Mouse (Mus musculus) T-helper 17 cell (primary cell): ENCODE data around the gene Lpp.

Experiments
- in situ Hi-C, 2 experiments: fragments of 300-600 bp; cut with MboI, MseI; formaldehyde crosslinking; loops; 1 replicate in 1 of 2; 2 replicates in 1 of 2; pipeline ENCODE4 v1.15.1; 2025; ENCODE audit warnings: high pct_unique_total_duplicates in 2 of 2

Gene Lpp

DNA sequence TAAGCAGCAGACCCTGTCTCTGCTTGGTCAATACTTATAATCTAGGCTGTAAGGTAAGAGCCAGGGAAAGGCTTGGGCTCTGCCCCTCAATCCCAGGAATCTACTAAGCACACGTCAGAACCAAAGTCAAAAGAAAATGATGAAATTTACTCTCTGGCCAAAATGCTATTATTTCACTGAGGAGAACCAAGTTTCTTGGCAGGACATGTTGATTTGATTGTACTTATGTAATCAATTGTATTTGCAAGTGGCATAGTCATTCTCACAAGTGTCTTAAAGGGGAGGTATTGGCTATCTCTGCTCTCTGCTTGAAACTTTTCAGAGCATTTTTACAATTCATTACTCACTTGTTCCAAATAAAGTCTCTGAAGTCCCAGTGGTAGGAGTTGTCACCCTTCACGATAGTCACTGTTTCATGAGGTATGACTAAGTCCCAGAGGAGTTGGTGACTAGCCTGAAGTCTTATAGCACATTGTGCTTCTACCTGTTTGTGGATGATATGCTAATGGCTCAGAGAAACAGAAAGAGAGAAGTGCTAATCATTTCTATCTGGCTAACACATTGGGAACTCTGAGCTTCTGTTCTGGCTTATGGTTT, 435.0 kb downstream of the Lpp start:
- in situ Hi-C loops: loop anchor here in 1 of 2 experiments (5.0 kb wide), 1 partner anchor 414 kb away; no protein-coding TSS in a partner anchor

DNA sequence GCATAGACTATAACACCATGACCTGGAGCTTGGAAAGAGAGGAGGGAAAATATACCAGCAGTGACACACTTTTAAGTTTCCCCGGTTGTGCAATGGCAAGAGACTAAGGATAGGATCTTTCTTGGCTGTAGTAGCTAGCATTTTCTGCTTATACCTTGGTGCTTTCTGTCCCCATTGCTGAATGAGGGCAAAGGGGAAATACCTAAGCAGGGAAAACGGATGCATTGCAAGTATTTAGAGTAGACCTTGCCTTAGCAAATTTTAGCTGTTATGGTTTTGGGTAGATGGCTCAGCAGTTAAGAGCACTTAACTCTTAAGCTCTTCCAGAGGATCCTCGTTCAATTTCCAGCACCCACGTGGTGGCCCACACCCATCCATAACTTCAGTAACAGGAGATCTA, 436.6 kb downstream of the Lpp start:
- in situ Hi-C loops: loop anchor here in 1 of 2 experiments (5.0 to 10.0 kb wide), 2 partner anchors 412 to 845 kb away; partner anchors contain the start of genes Bcl6 and Gm37419

DNA sequence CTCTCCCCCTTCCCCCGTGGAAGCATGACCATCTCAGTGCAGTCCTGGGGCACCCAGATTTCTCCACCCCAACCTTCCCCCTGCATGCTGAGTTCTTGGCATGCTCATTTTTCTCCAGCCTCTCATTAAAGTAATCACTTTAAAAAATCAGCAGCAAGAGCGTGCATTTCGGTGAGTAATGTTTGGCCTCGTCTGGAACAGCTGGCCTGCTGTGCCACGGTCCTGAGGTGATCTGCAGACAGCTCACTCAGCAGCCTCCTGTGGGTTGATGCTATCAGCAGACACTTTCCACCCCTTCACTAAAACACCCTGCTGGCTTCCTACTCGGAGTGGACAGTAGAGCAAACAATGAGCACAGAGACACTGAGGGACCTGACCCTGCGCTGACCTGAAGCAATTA, 437.6 kb downstream of the Lpp start:
- in situ Hi-C loops: loop anchor here in 1 of 2 experiments (10.0 kb wide), 1 partner anchor 846 kb away; the partner anchor contains the start of genes Bcl6 and Gm37419

DNA sequence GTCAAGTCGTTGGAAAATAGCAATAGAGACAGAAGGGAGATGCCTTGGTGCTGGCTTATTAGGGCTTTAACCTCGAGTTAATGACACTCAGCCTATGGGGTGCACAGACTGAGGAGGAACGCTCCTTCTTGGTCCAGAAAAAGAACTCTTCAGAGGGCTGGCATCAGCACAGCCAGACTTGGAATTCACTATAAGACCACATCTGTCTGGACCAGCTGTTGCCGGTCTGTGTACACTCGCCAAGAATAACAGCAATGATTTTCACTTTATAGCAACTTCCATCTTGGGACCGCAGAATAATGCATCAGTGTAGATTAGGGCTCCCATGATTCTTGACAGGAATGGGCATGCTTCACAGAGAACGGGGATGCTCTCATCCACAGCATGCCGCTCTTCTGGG, 439.9 kb downstream of the Lpp start:
- in situ Hi-C loops: loop anchor here in 1 of 2 experiments (10.0 kb wide), 1 partner anchor 848 kb away; the partner anchor contains the start of genes Bcl6 and Gm37419

DNA sequence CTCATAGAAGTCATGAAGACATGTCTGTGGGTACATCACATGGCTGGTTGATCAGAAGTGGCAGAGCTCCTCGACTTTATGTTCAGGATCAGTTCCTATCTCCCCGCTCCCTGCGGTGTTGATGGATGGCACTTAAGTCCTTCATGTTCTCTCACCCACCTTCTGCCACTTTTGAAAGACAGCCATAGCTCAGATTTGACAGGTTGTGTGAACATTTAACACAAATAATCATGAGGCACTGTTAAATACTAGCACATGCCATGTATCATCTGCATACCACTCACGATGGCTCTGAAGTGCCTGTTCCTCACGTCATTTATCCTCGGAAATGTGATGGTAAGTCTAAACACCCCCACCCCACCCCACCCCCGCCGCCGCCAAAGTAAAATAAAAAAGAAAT, 441.2 kb downstream of the Lpp start:
- in situ Hi-C loops: loop anchor here in 1 of 2 experiments (10.0 kb wide), 1 partner anchor 850 kb away; the partner anchor contains the start of genes Bcl6 and Gm37419

DNA sequence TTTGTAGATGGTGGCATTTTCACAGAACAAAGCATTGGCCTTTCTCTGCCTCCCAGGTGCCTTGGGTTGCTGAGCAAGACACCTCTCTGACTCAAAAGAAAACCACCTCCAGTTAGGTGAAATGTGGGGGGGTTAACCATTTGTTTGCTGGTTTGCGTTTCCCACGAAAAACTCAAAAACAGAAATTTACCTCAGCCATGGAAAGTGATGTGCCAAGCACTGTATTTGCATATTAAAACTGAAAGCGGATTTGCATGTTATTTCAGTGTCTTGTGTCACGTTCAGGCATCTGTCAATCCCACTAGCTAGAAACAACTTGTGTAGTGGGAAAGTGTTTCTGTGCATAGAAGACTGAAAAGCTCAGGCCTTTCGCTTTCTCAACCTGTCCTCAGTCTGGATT, 443.2 kb downstream of the Lpp start:
- in situ Hi-C loops: loop anchor here in 1 of 2 experiments (10.0 kb wide), 1 partner anchor 852 kb away; the partner anchor contains the start of genes Bcl6 and Gm37419

DNA sequence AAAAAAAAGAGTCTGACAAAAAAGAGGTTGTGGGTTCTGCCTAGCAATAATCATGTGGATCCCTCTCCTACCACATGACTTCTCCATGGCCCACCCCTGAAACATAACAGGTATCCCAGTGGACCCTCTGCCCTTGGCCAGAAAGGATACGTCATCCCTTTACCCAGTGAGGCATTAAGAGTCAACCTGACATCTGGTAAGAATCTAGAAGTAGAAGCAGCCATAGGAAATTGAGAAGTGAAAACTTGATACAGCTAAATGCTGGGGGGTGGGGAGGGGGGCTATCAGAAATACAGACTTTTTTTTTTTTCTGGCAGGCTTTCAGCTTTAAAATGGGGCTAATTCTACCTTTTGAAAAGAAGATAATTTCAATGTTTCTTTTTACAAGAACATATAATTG, 445.7 kb downstream of the Lpp start:
- in situ Hi-C loops: loop anchor here in 1 of 2 experiments (10.0 kb wide), 1 partner anchor 854 kb away; the partner anchor contains the start of genes Bcl6 and Gm37419

DNA sequence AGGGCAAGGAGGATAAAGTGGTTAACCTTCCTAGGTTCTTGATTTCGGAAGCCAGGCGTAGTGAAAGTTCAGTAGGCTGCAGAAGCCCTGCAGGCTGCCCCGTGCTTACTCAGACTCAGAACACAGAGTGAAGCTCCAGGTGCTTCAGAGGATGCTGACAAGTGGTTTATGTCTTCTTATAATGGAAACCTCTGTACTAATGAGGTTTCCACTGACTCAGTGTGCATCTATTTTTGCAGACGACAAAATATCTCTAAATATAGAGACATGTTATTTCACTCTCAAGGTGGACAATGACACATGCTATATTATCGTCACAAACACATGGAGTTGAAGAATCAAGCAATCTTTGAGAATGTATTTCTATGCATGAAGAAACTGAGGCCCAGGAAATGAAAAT, 446.8 kb downstream of the Lpp start:
- in situ Hi-C loops: no loop called here

DNA sequence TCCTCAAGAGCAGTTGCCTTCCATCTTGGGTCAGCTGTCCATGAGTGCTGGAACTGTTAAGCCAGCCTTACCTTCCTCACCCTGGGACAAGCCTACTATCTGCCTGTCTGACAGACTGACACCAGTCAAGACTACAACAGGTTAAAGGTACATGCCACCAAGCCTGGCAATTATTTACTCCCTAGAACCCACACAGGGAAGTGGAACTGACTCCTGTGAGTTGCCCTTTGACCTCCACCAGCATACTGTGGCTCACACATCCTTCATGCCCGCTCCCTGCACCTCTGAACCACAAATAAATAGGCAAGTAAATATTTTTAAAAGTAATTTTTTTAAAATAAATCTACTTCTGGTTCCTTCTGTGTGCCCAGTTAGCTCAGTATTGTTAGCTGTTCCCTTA, 452.8 kb downstream of the Lpp start:
- in situ Hi-C loops: no loop called here

DNA sequence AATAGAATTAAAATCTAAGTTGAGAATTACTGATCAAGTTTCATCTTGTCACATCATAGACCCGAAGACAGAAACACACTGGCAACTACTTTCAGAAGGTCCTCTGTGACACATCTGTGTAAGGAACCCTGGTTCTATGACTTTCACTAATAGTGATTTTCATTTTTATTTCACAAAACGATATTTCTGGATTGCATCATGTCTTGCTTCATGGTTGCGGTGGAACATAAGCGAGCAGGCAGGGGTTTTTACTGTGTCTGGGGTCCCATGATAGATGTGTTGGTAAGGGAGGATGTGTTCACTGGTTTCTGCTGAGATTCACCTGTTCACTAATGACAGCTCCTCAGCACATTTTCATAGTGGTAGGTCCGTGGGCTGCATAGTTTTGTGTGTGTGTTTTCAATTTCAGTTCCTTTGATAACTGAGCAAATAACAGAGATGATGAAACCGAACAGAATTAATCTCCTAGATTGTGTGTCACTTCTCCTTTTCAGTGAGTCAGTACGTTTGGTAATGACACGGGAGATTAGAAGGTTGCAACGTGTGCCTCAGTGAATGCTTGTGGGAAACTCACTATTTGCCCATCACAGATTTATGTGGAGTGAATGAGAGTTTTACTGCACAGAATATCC, 466.3 kb downstream of the Lpp start:
- in situ Hi-C loops: loop anchor here (10.0 to 25.0 kb wide), 3 partner anchors 205 to 1005 kb away; no protein-coding TSS in a partner anchor

DNA sequence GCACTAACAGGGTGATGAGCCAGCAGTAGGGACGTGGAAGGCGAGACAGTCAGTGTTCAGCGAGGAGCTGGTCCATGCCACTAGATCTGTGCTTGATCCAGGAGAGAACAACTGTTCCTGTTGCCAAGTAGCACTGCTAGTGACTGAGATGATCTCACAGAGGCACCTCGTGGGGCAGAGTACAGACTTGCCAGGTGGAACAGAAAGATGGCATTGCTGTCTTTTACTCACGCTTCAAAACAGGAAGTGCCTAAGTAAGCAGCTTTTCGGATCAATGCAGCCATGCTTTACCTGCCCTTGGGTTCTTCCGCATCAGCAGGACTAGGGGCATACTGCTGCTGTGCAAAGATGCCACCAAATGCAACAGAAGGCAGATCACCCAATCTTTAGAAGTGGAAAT, 467.1 kb downstream of the Lpp start:
- in situ Hi-C loops: loop anchor here in 1 of 2 experiments (10.0 to 25.0 kb wide), 2 partner anchors 204 to 402 kb away; no protein-coding TSS in a partner anchor

DNA sequence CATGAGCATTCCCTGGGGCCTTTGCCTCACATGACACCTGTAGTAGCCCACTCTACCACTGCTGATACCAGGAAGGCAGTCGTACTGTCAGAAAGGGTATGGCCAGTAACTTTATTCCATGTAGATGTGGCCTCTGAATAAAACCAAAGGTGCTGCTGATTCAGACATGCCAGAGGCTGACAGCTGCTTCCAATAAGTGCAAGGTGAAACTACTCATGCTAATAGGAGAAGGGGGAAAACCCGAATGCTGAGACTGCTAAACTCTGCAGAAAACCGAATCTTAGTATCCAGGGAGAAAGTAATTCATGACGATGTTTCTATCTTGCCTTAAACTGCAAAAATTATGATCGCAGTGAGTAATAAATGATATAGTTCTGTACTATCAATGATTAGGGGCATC, 468.1 kb downstream of the Lpp start:
- in situ Hi-C loops: loop anchor here in 1 of 2 experiments (10.0 to 25.0 kb wide), 2 partner anchors 203 to 401 kb away; no protein-coding TSS in a partner anchor

DNA sequence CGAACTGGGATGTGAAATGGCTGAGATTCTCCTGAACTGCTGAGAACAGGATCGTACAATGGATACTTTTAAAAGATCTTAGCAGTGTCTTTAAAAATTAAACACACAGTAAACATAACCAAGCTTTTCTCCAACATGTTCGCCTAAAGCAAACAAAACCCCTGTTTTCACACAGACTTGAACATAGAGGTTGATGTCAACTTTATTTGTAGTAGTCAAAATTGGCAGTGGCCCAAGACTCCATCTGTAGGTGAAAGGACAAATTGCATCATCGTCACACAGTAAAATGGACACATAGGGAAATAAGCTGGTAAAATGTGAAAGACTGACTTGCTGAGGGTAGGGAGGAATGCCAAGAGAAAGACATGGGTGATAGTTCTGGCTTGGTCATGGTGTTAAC, 480.9 kb downstream of the Lpp start:
- in situ Hi-C loops: loop anchor here in 1 of 2 experiments (25.0 kb wide), 1 partner anchor 388 kb away; no protein-coding TSS in a partner anchor

DNA sequence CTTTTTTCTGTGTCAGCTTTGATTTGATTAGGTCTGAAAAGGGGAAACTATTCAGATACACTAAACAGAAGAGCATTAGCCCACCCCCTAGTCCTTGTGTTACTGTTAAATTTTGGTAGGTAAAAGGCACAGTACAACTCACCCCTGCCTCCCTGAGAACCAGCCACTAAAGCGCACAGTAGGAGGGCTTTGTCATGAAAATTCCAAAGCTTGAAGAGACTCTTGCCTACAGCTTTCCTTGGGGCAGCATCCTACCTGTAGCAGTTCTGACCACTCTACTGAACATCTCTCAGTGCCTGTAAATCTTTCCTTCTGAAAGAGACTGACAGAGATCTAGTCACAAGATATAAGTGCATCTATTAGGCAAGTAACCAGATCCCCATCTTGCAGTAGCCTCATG, 482.4 kb downstream of the Lpp start:
- in situ Hi-C loops: no loop called here

DNA sequence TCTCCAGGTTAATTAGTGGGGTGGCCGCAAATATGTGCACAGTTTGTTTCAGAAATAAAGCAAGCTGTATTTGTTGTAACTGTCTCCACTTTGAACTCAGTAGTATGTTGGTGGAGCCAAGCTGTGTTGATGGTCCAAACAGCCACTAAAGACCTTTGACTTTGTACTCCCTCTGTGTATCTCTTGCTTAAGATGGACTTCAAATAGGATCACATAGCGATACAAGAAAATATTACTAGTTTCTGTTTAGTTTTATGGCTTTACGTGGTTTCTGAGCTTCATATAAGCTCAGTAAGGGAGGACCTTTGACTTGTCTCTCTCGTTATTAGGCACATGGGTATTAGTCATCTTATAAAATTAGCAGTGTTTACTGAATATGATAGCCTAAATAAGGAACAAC, 485.7 kb downstream of the Lpp start:
- in situ Hi-C loops: no loop called here

DNA sequence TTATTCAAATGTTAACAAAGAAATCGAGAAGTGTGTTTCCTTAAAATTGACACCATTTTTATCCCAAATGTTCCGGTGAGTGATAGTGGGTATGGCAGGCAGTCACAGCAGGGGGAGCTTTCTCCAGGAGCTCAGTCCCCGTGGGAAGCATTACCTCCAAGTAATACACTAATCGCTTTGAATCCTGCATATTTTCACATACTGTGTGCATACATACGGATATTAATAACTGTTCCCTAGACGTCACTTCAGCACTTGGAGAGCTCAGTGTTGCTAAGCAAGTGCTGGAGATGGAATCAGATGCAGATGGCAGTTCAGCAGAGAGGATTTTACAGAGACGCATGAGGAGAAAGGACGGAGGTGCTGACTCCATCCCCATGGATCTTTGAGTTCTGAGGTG, 487.4 kb downstream of the Lpp start:
- in situ Hi-C loops: no loop called here

DNA sequence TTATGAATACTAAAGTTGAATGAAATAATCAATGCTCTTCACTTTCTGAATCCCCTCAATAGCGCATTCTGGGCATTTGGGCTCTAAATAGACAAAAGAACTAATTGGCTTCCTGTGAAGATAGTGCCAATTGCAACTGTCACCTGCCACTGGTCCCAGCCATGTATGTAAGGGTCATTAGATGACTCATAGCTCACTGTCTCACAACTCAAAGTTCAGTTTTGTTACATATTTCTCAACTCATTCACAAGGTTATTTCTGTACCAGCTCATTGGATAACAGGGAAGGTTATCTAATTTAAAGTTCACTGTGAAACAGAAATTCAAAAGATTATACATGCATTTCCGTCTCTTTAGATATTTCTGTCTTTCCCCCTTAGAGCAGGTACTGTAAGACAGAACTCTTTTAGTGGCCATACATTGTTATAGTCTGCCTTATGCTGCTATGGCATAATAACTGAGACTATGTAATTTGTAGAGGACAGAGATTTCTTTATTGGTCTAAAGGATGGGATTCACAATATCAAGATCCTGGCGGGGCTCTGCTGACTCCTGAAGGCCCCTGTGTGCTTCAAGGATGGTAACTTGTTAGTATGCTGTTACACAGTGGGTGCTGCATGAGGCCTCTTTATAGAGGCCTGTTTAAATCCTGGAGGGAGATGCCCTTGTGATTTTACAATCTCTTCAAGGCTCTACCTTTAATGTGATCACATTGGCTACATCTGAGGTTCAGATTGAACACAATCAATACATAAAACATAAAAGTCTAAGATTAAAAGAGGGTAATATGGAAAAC, 488.9 kb downstream of the Lpp start:
- in situ Hi-C loops: no loop called here

DNA sequence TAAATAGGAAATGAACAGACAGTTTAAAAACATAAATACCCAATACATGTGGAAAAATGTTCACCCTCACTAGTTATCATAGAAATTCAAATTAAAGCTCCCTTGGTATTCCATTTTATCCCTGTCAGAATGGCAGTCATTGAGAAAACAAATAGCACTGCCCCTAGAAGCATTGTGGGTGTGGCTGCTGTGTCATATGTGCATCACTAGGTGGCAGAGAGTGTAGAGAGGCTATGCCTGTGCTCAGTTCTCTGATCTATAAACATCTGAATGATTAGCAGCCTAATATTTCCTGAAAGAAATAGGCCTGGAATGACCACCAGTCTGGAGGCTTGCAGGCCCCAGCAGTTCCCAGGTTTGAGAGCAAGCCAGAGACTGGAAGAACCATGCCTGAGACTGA, 490.7 kb downstream of the Lpp start:
- in situ Hi-C loops: no loop called here

DNA sequence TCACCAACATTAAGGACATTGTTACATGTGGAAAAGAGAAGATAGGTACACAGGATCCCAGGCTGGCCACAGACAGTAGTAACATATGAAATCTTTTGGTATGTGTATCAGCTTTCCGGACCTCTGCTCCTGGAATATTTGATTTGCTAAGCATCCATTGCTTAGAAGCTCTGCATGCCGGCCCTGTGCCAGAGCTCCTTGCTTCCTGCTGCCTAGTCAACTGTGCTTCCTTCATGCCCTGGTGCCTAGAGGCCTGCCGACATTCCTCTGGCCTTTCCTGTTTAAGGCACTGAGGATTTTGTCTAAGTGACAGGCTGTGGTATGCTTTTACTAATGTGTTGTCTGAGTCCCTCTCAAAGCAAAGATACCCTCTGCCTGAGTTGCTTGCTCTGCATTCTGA, 493.0 kb downstream of the Lpp start:
- in situ Hi-C loops: loop anchor here in 1 of 2 experiments (5.0 kb wide), 1 partner anchor 919 kb away; no protein-coding TSS in a partner anchor

DNA sequence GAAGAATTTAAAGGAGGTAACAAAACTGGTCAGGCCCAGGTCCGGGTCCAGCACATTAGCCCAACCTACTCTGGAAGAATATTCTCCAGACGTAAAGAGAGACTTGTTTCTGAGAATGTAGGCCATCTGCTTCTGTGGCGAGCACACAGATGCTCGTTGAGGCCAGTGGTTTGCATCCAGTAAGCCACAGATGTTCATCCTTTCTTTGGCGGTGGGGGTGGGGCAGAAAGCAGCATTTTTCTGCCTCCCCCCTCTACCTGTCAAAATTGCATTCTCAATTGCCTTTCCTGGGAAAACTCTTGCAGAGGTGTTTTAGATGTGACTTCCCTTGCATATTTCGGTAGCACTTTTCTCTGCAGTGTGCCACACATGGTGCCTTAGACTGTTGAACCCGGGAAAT, 493.6 kb downstream of the Lpp start:
- in situ Hi-C loops: loop anchor here in 1 of 2 experiments (5.0 kb wide), 1 partner anchor 920 kb away; no protein-coding TSS in a partner anchor

DNA sequence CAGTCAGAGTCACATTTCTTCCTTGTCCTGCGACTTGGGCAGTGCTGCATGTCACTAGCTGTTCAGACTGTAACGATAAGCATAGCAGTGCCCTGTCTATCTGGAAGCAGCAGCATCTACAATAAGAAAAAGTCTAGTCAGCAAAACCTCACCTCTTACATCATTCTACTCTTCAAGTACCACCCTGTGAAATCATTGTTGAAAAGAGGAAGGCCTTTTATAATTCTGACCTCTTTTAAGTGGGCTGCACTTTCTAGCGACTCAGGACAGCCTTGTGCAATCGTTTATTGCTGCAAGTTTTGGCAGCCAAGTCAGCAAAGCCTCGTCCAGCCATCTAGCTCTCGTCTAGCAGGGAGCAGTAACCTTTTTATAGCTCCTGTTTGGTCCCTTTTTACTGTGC, 498.1 kb downstream of the Lpp start:
- in situ Hi-C loops: no loop called here

DNA sequence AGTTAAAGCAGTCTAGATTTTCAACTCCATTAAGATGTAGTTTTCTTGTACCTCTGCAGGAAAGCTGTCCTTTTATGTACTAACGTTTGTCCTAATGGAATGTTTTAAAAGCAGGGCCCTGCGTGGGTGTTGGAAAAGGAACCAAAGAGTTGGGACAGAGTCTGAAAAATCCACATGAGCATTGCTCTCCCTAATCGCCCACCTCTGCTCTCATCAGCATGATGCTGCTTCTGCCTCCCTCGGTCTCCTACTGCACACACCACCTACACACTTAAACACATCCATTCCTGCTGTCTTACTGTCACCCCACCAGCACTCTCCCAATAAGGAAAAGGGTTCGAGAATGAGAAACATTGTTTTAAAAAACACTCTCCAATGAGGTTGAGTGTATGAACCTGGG, 501.9 kb downstream of the Lpp start:
- in situ Hi-C loops: no loop called here
